Mouse (Mus musculus) gastrocnemius, postnatal 4 days (tissue): Measurements from ENCODE around the gene Abhd12b. TPM values are rescaled to one million over a fixed set of nuclear protein-coding genes. Genes with fewer than 3 reads are reported as not detected.
A peak's percentile ranks its signal among the peaks of the same experiment; 100 is the strongest.

Experiments
- DNase-seq, 2 experiments: peaks; one replicate each; pipeline ENCODE4 v3.0.0; 2021 to 2022; ENCODE audit warnings: low spot score in 2 of 2, mixed read lengths in 2 of 2
- total RNA-seq, 2 experiments: library from RNA; stranded (reverse); gene quantifications; 2 replicates each; pipeline ENCODE4 v1.2.3; 2021

The Abhd12b gene
- total RNA-seq, 2 experiments from 2014 or later: not detected

DNA sequence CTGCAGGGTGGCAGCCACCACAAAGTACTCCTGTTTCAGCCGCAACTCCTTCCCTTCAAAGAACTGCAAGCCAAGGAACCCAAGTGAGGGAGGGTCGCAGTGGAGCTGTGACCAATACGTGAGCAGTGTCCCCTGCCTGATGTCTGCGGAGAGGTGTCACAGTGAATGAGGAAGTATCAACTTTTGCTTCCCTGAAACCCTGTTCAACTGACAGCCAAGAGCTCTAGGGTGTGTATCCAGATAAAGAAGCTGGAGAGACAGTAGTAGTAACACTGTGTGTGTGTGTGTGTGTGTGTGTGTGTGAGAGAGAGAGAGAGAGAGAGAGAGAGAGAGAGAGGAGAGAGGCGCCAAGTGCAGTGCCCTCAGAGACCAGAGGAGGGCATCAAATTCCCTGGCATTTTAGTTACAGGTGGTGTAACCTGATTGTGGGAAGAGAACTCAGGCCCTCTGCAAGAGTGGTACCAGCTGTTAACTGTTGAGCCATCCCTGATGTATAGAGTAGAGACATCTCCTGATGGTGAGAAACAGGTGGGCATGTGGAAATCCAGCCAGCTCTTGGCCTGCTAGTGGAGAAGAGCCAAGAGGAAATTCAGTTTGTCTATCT lies 48.1 kb downstream of the Abhd12b start:
- no peak for DNase-seq

- no peak for DNase-seq
These were observed 50.5 kb downstream of the Abhd12b start for GRCm38 (mm10) chr12:70204433-70204832.

DNA sequence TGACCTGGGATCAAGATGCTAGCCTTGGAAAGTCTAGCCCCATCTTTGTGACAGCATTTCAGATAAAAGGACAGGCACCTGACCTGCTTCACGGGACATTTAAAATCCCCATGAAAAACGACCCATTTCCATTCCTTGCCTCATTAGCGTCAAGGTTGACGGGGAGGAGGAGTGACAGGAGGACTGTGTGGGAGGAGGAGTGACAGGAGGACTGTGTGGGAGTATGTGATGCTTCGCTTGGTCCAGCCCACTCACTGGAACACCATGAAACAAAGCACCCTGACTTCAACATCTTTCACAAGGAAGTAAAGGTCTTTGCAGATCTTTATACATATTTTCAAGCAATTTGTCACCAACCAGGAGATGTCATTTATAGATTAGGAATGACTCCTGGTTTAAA lies 54.3 kb downstream of the Abhd12b start:
- no peak for DNase-seq

GRCm38 (mm10) chr12:70212501-70212900 lies 58.6 kb downstream of the Abhd12b start:
- DNase-seq: no peak

GRCm38 (mm10) chr12:70213601-70214000 lies 59.7 kb downstream of the Abhd12b start:
- no peak for DNase-seq

DNA sequence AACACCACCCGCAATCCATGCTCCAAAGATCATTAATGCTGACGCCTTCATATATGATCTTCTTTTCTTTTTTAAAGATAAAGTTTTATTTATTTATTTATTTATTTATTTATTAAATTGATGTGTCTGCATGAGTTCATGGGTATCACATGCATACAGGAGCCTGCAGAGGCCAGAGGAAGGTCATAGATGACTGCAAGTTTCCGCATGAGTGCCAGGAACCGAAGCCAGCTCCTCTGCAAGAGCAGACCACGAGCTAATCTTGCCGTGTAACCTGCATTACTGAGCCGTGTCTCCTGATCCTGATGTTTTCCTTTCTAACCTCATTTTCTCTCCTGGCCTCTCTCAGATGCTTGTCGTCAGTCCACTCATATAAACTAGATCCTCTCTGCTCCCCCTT lies 60.3 kb downstream of the Abhd12b start:
- DNase-seq: no peak

GRCm38 (mm10) chr12:70216229-70216800 lies 62.4 kb downstream of the Abhd12b start:
- no peak for DNase-seq

DNA sequence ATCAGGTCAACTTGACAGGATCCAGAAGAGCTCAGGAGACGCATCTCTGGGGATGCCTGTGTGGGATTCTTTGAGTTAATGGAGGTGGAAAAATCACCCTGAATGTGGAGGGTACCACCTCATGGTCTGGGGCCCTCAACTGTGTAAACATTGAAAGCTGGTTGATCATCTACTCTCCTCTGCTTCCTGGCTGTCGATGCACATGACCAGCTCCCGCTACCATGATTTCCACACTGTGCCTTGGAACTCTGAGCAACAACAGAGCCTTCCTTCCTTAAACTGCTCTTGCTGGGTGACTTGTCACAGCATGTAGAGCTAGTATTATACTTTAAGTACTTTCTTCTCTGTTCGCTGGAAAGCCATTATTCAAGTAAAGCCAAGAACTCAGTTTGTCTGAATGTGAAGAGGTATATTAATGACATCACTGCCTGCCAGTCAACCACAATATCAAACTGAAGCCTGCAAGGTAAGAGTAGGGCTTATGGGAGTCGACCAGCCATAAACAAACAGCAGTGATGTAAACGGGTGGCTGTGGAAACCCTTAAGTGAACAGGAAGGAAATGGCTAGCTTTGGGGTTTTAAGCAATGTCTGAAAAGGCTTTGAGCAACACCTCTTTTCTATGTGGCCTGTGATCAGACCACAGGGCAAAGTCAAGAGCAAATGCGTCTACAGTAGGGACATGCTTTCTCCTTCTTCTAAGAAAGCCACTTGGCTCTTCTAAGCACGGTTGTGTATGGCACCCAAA lies 65.0 kb downstream of the Abhd12b start:
- DNase-seq: no peak

GRCm38 (mm10) chr12:70221425-70221824 lies 67.5 kb downstream of the Abhd12b start:
- no peak for DNase-seq

- no peak for DNase-seq
These were observed 69.4 kb downstream of the Abhd12b start for GRCm38 (mm10) chr12:70223331-70223730.

DNA sequence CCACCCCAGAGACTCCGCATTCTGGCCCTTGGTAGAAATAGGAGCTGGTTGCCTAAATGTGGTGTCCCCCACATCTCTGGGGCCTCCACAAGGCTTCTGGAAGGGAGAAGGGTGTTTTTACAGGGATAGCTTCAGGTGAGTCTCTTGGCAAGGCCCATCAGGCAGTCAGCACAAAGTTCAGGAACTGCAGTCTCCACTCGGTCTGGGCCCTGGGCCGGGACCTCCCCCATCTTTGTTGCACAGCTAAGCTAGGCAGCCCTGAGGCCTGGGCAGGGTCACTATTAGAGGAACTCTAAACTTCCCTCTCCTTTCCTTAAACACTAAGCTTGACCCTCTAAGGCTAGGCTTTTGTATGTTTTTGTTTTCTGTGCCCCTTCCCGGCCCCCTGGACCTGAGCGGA lies 72.7 kb downstream of the Abhd12b start:
- peak in 1 of 2 experiments; percentile 19 for DNase-seq

DNA sequence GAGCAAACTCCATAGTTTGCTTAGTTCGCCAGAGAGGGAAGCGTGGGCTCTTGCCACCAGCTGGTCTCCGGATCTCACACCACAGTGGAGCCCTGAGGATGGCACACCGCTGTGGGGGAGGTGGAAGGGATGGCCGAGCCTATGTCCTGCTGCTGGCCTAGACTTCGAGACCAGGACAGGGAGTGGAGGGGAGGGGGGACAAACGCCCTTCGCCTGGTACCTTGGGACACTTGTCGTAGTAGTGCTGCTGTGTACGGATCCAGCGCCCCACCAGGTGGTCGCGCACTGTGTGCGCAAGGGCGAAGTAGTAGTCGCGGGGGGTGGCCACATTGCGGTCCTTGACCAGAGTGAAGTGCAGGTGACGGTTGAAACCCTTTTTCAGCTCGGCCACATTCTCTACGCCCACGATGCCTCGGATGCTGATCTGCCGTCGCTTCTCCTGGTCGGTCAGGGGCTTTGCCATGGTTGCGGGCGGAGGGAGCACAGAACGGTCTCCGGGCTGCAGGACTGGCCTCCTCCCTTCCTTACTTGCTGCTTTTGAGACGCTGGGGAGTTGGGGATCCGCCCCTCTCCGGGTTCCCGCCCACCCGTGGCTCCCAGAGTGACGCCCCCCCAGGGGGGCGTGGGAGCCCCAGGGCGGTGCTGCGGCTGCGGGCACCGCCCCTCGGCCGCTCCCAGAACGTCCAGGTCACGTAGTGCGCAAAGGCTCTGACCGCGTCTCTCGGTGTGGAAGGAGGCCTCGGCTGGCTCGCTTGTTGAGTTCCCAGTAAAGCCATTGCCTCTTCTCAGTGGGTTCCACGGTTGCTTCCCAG lies 73.4 kb downstream of the Abhd12b start:
- DNase-seq: peak; percentile 45 to 70

DNA sequence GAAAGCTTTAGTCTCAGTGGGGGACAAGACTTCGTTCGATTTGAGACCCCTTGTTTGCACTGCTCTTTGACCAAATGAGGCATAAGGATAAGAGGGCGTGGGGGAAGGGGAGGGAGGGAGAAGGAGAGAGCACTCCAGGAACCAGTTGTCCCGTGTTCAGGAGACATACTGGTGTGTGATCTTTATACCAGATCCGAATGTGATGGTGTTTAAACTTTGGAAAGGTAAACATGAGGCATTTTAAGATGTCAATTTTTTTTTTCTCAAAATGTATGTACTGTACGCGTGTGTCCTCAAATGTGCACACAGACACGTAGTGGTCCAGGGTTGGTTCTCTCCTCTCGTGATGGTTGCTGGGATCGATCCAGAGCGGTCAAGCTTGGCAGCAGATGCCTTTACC lies 74.2 kb downstream of the Abhd12b start:
- DNase-seq: no peak

- no peak for DNase-seq
These were observed 77.4 kb downstream of the Abhd12b start, which contains the start of gene Pygl for GRCm38 (mm10) chr12:70231294-70231693. Pygl (minus strand) TSS chr12:70231488.

- DNase-seq: no peak
These were observed 78.1 kb downstream of the Abhd12b start for GRCm38 (mm10) chr12:70232020-70232544.

Other genes starting within 250 kb of the Abhd12b start
- 10 to 100 TPM; 63.2 to 65.8 TPM for gene Sav1, start 167.1 kb upstream of the Abhd12b start, total RNA-seq
- gene Nin, start 40.4 kb upstream of the Abhd12b start, total RNA-seq: 10 to 100 TPM; 36.7 to 39.8 TPM
- 1 to 10 TPM; 7.3 to 7.5 TPM for gene Pygl, start 77.3 kb downstream of the Abhd12b start, total RNA-seq
- under 1 TPM; 0.18 to 0.66 TPM for gene Trim9, start 193.5 kb downstream of the Abhd12b start, total RNA-seq